Comparison of ENCODE assay signal across 40 mouse cellular contexts in genomic region chr4:141630021-141630420, GRCm38 (mm10). TPM values are rescaled to one million over a fixed set of nuclear protein-coding genes. Genes with fewer than 3 reads are reported as not detected.
"Had no signal": no experiment of that assay in that cellular context is flagged by ENCODE, and none has a peak within 500 bp of the region (broad histone marks: within the 10 kb centered on the region; RNA-seq: fewer than 3 reads in every experiment).

No protein-coding gene starts in this region.

- H3K9me3 ChIP-seq: limb, embryonic 12.5 days; limb, embryonic 13.5 days; limb, embryonic 15.5 days; liver, embryonic 12.5 days; liver, embryonic 13.5 days; liver, embryonic 15.5 days; lung, embryonic 15.5 days; midbrain, embryonic 10.5 days; midbrain, embryonic 12.5 days; midbrain, embryonic 13.5 days; midbrain, embryonic 15.5 days had no signal

- H3K4me2 ChIP-seq: limb, embryonic 12.5 days; limb, embryonic 13.5 days; limb, embryonic 15.5 days; liver, embryonic 11.5 days; liver, embryonic 12.5 days; liver, embryonic 13.5 days; liver, embryonic 15.5 days; lung, embryonic 14.5 days; lung, embryonic 15.5 days; midbrain, embryonic 11.5 days; midbrain, embryonic 12.5 days; midbrain, embryonic 13.5 days; midbrain, embryonic 15.5 days had no signal

- H3K4me3 ChIP-seq: limb, embryonic 10.5 days; limb, embryonic 12.5 days; limb, embryonic 13.5 days; limb, embryonic 15.5 days; liver, embryonic 12.5 days; liver, embryonic 13.5 days; liver, embryonic 15.5 days; lung, embryonic 15.5 days; megakaryocyte, embryonic 14.5 days; midbrain, embryonic 10.5 days; midbrain, embryonic 12.5 days; midbrain, embryonic 13.5 days; midbrain, embryonic 15.5 days; myocyte had no signal

- H3K27ac ChIP-seq: limb, embryonic 10.5 days; limb, embryonic 12.5 days; limb, embryonic 13.5 days; limb, embryonic 15.5 days; liver, embryonic 12.5 days; liver, embryonic 13.5 days; liver, embryonic 14.5 days; liver, embryonic 15.5 days; lung, embryonic 15.5 days; macrophage; midbrain, embryonic 10.5 days; midbrain, embryonic 12.5 days; midbrain, embryonic 13.5 days; midbrain, embryonic 15.5 days had no signal

- ATAC-seq: liver, embryonic 12.5 days; liver, postnatal 0 days; lung, postnatal 0 days; midbrain, embryonic 13.5 days; midbrain, embryonic 15.5 days; midbrain, embryonic 16.5 days had no signal

- DNase-seq: left cerebral cortex, postnatal 4 days; liver; liver, embryonic 13.5 days; liver, postnatal 0 days; lung, adult 18-20 months; lung, embryonic 14.5 days; lung, postnatal 10 days; lung, postnatal 14 days; lung, postnatal 36 days; lung, postnatal 4 days; midbrain, embryonic 14.5 days had no signal

- H3K27me3 ChIP-seq: limb, embryonic 12.5 days; limb, embryonic 13.5 days; limb, embryonic 15.5 days; liver, embryonic 12.5 days; liver, embryonic 13.5 days; liver, embryonic 15.5 days; lung, embryonic 15.5 days; megakaryocyte, embryonic 14.5 days; midbrain, embryonic 12.5 days; midbrain, embryonic 13.5 days; midbrain, embryonic 15.5 days had no signal

- H3K9ac ChIP-seq: limb, embryonic 12.5 days; limb, embryonic 13.5 days; limb, embryonic 15.5 days; liver, embryonic 12.5 days; liver, embryonic 13.5 days; liver, embryonic 14.5 days; liver, embryonic 15.5 days; liver, postnatal 0 days; lung, embryonic 14.5 days; lung, embryonic 15.5 days; midbrain, embryonic 12.5 days; midbrain, embryonic 13.5 days; midbrain, embryonic 15.5 days had no signal

- H3K4me1 ChIP-seq: limb, embryonic 12.5 days; limb, embryonic 13.5 days; limb, embryonic 15.5 days; lung, embryonic 15.5 days; midbrain, embryonic 10.5 days; midbrain, embryonic 12.5 days; midbrain, embryonic 13.5 days; midbrain, embryonic 15.5 days had no signal

RNA-seq across cellular contexts. Expression of gene Slc25a34, which starts 6.4 kb away (rescaled TPM):
- total RNA-seq: megakaryocyte progenitor cell, adult 5-6 weeks; megakaryocyte, adult 5-6 weeks; megakaryocyte-erythroid progenitor cell, adult 5-6 weeks; monocyte, adult 5-6 weeks had no signal
- polyA plus RNA-seq: limb, embryonic 11.5 days; limb, embryonic 12.5 days; limb, embryonic 13.5 days; liver, embryonic 11.5 days; liver, embryonic 12.5 days; lung, embryonic 14.5 days; midbrain, embryonic 11.5 days; neural tube, embryonic 11.5 days had no signal

RNA-seq across cellular contexts. Expression of gene Tmem82, which starts 11.6 kb away (rescaled TPM):
- total RNA-seq: monocyte, adult 5-6 weeks had no signal

RNA-seq across cellular contexts. Expression of gene Fblim1, which starts 24.1 kb away (rescaled TPM):
- total RNA-seq: megakaryocyte progenitor cell, adult 5-6 weeks; megakaryocyte, adult 5-6 weeks; megakaryocyte-erythroid progenitor cell, adult 5-6 weeks; monocyte, adult 5-6 weeks had no signal

RNA-seq across cellular contexts. Expression of gene Rsc1a1, which starts 55.4 kb away (rescaled TPM):
- total RNA-seq: left cerebral cortex, postnatal 14 days; monocyte, adult 5-6 weeks had no signal
- polyA plus RNA-seq: limb, embryonic 12.5 days; liver, embryonic 11.5 days; liver, embryonic 16.5 days; liver, postnatal 0 days; lung, embryonic 15.5 days; lung, embryonic 16.5 days; lung, postnatal 0 days; macrophage; midbrain, embryonic 12.5 days; midbrain, embryonic 13.5 days; midbrain, embryonic 14.5 days; midbrain, postnatal 0 days; neural tube, embryonic 11.5 days had no signal
